Mouse (Mus musculus) forebrain, embryonic 12.5 days (tissue): ENCODE data around the gene Tpst2. TPM values are rescaled to one million over a fixed set of nuclear protein-coding genes. Genes with fewer than 3 reads are reported as not detected.

Experiments used
- ATAC-seq: fragments of 200-750 bp; cut with Nextera tagmentation; 2 replicates; pipeline ENCODE4 v1.8.0; 2017; ENCODE audit warnings: moderate TSS enrichment; ENCODE audit not compliant: low FRiP score
- H3K27ac ChIP-seq: fragments of 300-500 bp; sonication (generic); 2 replicates; pipeline ENCODE4 v1.5.1; 2016; ENCODE audit warnings: mild to moderate bottlenecking
- H3K27me3 ChIP-seq: fragments of 300-500 bp; sonication (generic); 2 replicates; pipeline ENCODE4 v1.6.1; 2016; ENCODE audit warnings: mild to moderate bottlenecking
- H3K36me3 ChIP-seq: fragments of 300-500 bp; sonication (generic); replicated peaks from 2 replicates; pipeline ENCODE4 v1.6.1; 2016; ENCODE audit warnings: mild to moderate bottlenecking
- H3K4me1 ChIP-seq: fragments of 300-500 bp; sonication (generic); 2 replicates; pipeline ENCODE4 v1.6.1; 2016
- H3K4me2 ChIP-seq: fragments of 300-500 bp; sonication (generic); 2 replicates; pipeline ENCODE4 v1.6.1; 2016; ENCODE audit warnings: mild to moderate bottlenecking, moderate library complexity
- H3K4me3 ChIP-seq: fragments of 300-500 bp; sonication (generic); replicated peaks from 2 replicates; pipeline ENCODE4 v1.5.1; 2016; ENCODE audit warnings: mild to moderate bottlenecking
- H3K9ac ChIP-seq: fragments of 300-500 bp; sonication (generic); 2 replicates; pipeline ENCODE4 v1.6.1; 2016; ENCODE audit warnings: mild to moderate bottlenecking
- H3K9me3 ChIP-seq: fragments of 300-500 bp; sonication (generic); 2 replicates; pipeline ENCODE4 v1.6.1; 2016
- WGBS: fragments of 180-500 bp; shearing (Covaris S2); methylation state at CpG from one replicate; pipeline ENCODE4 v1.1.7; 2016; 5-methylcytosine and 5-hydroxymethylcytosine counted together
- polyA plus RNA-seq: library from polyadenylated mRNA; unstranded; fragments of >200 nt; fragmentation: Nextera tagmentation; extraction: Ambion mirVana; gene quantifications from 2 replicates; pipeline ENCODE4 v1.2.1, GENCODE M21; 2016

Tpst2 gene
- polyA plus RNA-seq, 1 experiment from 2014 or later, result 27.1 TPM

DNA sequence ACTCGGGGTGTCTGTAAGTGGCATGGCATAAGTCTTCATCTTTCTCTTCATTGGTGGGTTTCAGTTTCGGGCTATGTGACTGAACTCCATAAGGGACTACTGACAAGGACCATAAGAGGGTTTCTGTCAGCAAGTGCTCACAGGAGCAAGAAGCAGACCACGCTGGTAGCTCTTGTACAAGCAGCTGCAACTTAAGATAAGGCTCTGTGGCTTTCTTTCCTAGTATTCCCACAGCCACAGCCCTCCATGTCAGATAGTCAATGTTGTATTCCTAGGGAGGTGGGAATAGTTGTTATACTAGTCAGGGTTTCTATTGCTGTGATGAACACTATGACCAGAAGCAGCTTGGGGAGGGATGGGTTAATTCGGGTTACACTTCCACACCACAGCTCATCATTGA is 83.0 kb downstream of the Tpst2 start:
- ATAC-seq, result no peak
- 89% methylated on average over 4 of the region's 4 CpGs for WGBS
- peaks cover 68% of the 10 kb centered on the region for H3K36me3 ChIP-seq

DNA sequence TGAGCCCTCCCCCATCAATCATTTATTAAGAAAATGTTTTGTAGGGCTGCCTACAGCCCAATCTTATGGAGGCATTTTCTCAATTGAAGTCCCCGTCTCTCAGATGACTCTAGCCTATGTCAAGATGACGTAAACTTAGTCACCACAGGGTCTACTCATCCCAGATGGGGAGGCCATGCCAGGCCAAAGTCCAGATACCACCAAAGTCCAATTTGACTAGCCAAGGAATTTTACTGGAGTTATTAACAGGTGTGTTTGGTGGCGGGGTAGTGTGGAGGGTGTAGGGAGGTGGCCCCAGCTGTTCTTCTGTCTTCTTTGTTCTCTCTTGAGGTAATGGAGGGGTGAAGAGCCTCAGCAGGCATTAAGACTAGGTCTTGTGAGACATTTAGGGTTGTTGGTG is 83.6 kb downstream of the Tpst2 start:
- Histone ChIP-seq H3K9me3 (no peaks in the 10 kb centered on the region), H3K27me3 (no peaks in the 10 kb centered on the region), H3K27ac (no peak overlapping the region), H3K9ac (no peak overlapping the region), H3K4me3 (no peak overlapping the region), H3K4me1 (no peaks in the 10 kb centered on the region), H3K36me3 (peaks cover 68% of the 10 kb centered on the region), H3K4me2 (no peak overlapping the region)
- ATAC-seq, result no peak
- 92% methylated on average over 3 of the region's 3 CpGs for WGBS

More for the DNA sequence above, 83.0 kb downstream of the Tpst2 start:
- H3K4me1 ChIP-seq, result no peaks in the 10 kb centered on the region
- no peak overlapping the region for H3K4me3 ChIP-seq
- H3K9me3 ChIP-seq, result no peaks in the 10 kb centered on the region
- no peak overlapping the region for H3K4me2 ChIP-seq
- H3K9ac ChIP-seq, result no peak overlapping the region
- H3K27me3 ChIP-seq, result no peaks in the 10 kb centered on the region
- no peak overlapping the region for H3K27ac ChIP-seq

DNA sequence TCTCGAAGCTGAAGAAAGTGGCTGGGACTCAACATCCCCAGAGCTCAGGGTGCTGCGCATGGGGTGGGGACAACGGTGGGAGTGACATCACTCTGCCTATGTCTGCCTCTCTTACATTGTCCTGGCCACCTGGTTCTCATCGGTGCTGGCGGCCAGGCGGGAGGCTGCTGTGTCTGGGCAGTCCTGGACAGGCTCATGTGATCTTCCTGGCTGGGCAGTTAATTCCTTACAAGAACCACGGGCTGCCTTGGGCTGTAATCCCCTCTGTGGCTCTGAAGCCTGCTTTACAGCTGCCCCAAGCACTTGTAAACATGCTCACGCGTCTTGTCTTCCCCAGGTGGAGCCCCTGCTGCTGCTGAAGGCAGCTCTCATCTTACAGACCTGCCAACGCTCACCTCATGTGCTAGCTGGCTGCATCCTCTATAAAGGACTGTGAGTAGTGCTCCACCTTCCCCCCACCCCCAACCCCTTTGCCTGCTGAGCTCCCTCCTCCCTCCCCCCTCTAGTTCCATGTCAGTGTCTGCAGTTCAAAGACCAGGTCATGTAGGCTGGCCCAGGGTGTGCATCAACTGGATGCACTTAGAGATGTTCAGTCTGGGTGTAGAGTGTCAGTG is 87.8 kb downstream of the Tpst2 start:
- 73% methylated on average over 10 of the region's 10 CpGs for WGBS
- Histone ChIP-seq H3K27ac (no peak overlapping the region), H3K9ac (no peak overlapping the region), H3K4me1 (no peaks in the 10 kb centered on the region; the same call in 1 of the 2 replicates), H3K27me3 (no peaks in the 10 kb centered on the region), H3K4me2 (no peak overlapping the region), H3K36me3 (peaks cover 66% of the 10 kb centered on the region), H3K4me3 (no peak overlapping the region), H3K9me3 (no peaks in the 10 kb centered on the region)
- no peak for ATAC-seq

Other genes starting within 250 kb of the Tpst2 start
- gene Cryba4, start 24.2 kb upstream of the Tpst2 start, polyA plus RNA-seq, result 1.2 and 1.4 TPM in 2 replicates
- gene Crybb1, start 20.9 kb upstream of the Tpst2 start, polyA plus RNA-seq, result 1.2 and 1.3 TPM in 2 replicates
- gene Tfip11, start 49.7 kb downstream of the Tpst2 start, polyA plus RNA-seq, result 38.1 and 39.5 TPM in 2 replicates
- 47.3 and 50.0 TPM in 2 replicates for gene Srrd, start 66.3 kb downstream of the Tpst2 start, polyA plus RNA-seq
- gene Hps4, start 66.4 kb downstream of the Tpst2 start, polyA plus RNA-seq, result 36.1 and 37.3 TPM in 2 replicates
- 0.22 and 0.31 TPM in 2 replicates for gene Gm6583, start 79.3 kb downstream of the Tpst2 start, polyA plus RNA-seq
- 38.6 and 57.3 TPM in 2 replicates for gene Asphd2, start 118.2 kb downstream of the Tpst2 start, polyA plus RNA-seq
- gene Gm6588, start 172.7 kb downstream of the Tpst2 start, polyA plus RNA-seq, result 0.57 and 0.65 TPM in 2 replicates